Mouse (Mus musculus): ENCODE measurements at regions not wholly inside any gene's neighbourhood (a gene's known extent, or its start where the extent isn't known, plus 50 kb on each side); places are given as distances from the start of the nearest gene placed in this dataset.

- peaks cover 5% of the 10 kb centered on the region for H3K4me1 ChIP-seq (ENCODE audit: control insufficient read depth, insufficient read depth, low read length)
- ATAC-seq: no peak
- H3K4me3 ChIP-seq (ENCODE audit: low read depth, low read length): no peak overlapping the region
- H3K9ac ChIP-seq (ENCODE audit: low read depth, low read length): no peak overlapping the region
- H3K27me3 ChIP-seq (ENCODE audit: control insufficient read depth, insufficient read depth, low read depth, low read length): no peaks in the 10 kb centered on the region
- no peak overlapping the region for H3K4me2 ChIP-seq (ENCODE audit: low read length)
- 91% methylated on average over 1 of the region's 1 CpGs for WGBS
- no peaks in the 10 kb centered on the region for H3K36me3 ChIP-seq (ENCODE audit: control insufficient read depth, insufficient read depth, low read length)
- no peaks in the 10 kb centered on the region for H3K9me3 ChIP-seq (replicated peaks; ENCODE audit: control insufficient read depth, low read length, poor library complexity, severe bottlenecking)
- no peak overlapping the region for H3K27ac ChIP-seq (ENCODE audit: low read length)
These were observed 170.5 kb upstream of the Mkln1 start for GRCm38 (mm10) chr6:31228061-31228460.

GRCm38 (mm10) chr6:31231821-31232220, 166.7 kb upstream of the Mkln1 start:
- H3K4me3 ChIP-seq (ENCODE audit: low read depth, low read length): no peak overlapping the region
- H3K9me3 ChIP-seq (replicated peaks; ENCODE audit: control insufficient read depth, low read length, poor library complexity, severe bottlenecking): no peaks in the 10 kb centered on the region
- H3K36me3 ChIP-seq (ENCODE audit: control insufficient read depth, insufficient read depth, low read length): no peaks in the 10 kb centered on the region
- H3K4me2 ChIP-seq (ENCODE audit: low read length): no peak overlapping the region
- no peak overlapping the region for H3K27ac ChIP-seq (ENCODE audit: low read length)
- no peak overlapping the region for H3K9ac ChIP-seq (ENCODE audit: low read depth, low read length)
- WGBS: 85% methylated on average over 4 of the region's 4 CpGs
- no peak for ATAC-seq
- H3K4me1 ChIP-seq (ENCODE audit: control insufficient read depth, insufficient read depth, low read length): peaks cover 13% of the 10 kb centered on the region
- no peaks in the 10 kb centered on the region for H3K27me3 ChIP-seq (ENCODE audit: control insufficient read depth, insufficient read depth, low read depth, low read length)

- Histone ChIP-seq H3K4me1 (ENCODE audit: control insufficient read depth, insufficient read depth, low read length) (peaks cover 13% of the 10 kb centered on the region), H3K9me3 (replicated peaks; ENCODE audit: control insufficient read depth, low read length, poor library complexity, severe bottlenecking) (no peaks in the 10 kb centered on the region), H3K4me3 (ENCODE audit: low read depth, low read length) (no peak overlapping the region), H3K9ac (ENCODE audit: low read depth, low read length) (peak overlapping the region; percentile 30; the same call in 1 of the 2 replicates), H3K36me3 (ENCODE audit: control insufficient read depth, insufficient read depth, low read length) (no peaks in the 10 kb centered on the region), H3K27ac (ENCODE audit: low read length) (peak overlapping the region; percentile 75), H3K27me3 (ENCODE audit: control insufficient read depth, insufficient read depth, low read depth, low read length) (no peaks in the 10 kb centered on the region), H3K4me2 (ENCODE audit: low read length) (peak overlapping the region; percentile 34; the same call in 1 of the 2 replicates)
- ATAC-seq: peak; percentile 90
- WGBS: 17% methylated on average over 18 of the region's 18 CpGs
These were observed 165.1 kb upstream of the Mkln1 start for GRCm38 (mm10) chr6:31233252-31233993.

- Histone ChIP-seq H3K27ac (ENCODE audit: low read length) (no peak overlapping the region), H3K4me2 (ENCODE audit: low read length) (no peak overlapping the region), H3K9ac (ENCODE audit: low read depth, low read length) (no peak overlapping the region), H3K4me3 (ENCODE audit: low read depth, low read length) (no peak overlapping the region), H3K27me3 (ENCODE audit: control insufficient read depth, insufficient read depth, low read depth, low read length) (no peaks in the 10 kb centered on the region), H3K4me1 (ENCODE audit: control insufficient read depth, insufficient read depth, low read length) (no peaks in the 10 kb centered on the region), H3K36me3 (ENCODE audit: control insufficient read depth, insufficient read depth, low read length) (no peaks in the 10 kb centered on the region), H3K9me3 (replicated peaks; ENCODE audit: control insufficient read depth, low read length, poor library complexity, severe bottlenecking) (no peaks in the 10 kb centered on the region)
- WGBS: 20% methylated on average over 9 of the region's 9 CpGs
- ATAC-seq: no peak
These were observed 158.5 kb upstream of the Mkln1 start for GRCm38 (mm10) chr6:31240051-31240450.

- no peaks in the 10 kb centered on the region for H3K27me3 ChIP-seq (ENCODE audit: control insufficient read depth, insufficient read depth, low read depth, low read length)
- H3K27ac ChIP-seq (ENCODE audit: low read length): no peak overlapping the region
- H3K4me2 ChIP-seq (ENCODE audit: low read length): no peak overlapping the region
- no peak for ATAC-seq
- no peak overlapping the region for H3K4me3 ChIP-seq (ENCODE audit: low read depth, low read length)
- no peaks in the 10 kb centered on the region; the same call in 1 of the 2 replicates for H3K4me1 ChIP-seq (ENCODE audit: control insufficient read depth, insufficient read depth, low read length)
- H3K9me3 ChIP-seq (replicated peaks; ENCODE audit: control insufficient read depth, low read length, poor library complexity, severe bottlenecking): no peaks in the 10 kb centered on the region
- no peaks in the 10 kb centered on the region for H3K36me3 ChIP-seq (ENCODE audit: control insufficient read depth, insufficient read depth, low read length)
- 58% methylated on average over 2 of the region's 2 CpGs for WGBS
- H3K9ac ChIP-seq (ENCODE audit: low read depth, low read length): no peak overlapping the region
These were observed 148.0 kb upstream of the Mkln1 start for GRCm38 (mm10) chr6:31250526-31250925.

GRCm38 (mm10) chr6:31253251-31253935, 145.1 kb upstream of the Mkln1 start:
- Histone ChIP-seq H3K4me2 (ENCODE audit: low read length) (peak overlapping the region; percentile 33), H3K27me3 (ENCODE audit: control insufficient read depth, insufficient read depth, low read depth, low read length) (no peaks in the 10 kb centered on the region)
- 26% methylated on average over 15 of the region's 15 CpGs for WGBS

GRCm38 (mm10) chr6:31260645-31261345, 137.7 kb upstream of the Mkln1 start:
- WGBS: 81% methylated on average over 10 of the region's 10 CpGs
- ATAC-seq: no peak
- no peaks in the 10 kb centered on the region for H3K27me3 ChIP-seq (ENCODE audit: control insufficient read depth, insufficient read depth, low read depth, low read length)

More at GRCm38 (mm10) chr6:31253251-31253935, 145.1 kb upstream of the Mkln1 start:
- no peak overlapping the region for H3K27ac ChIP-seq (ENCODE audit: low read length)
- no peaks in the 10 kb centered on the region; the same call in 1 of the 2 replicates for H3K4me1 ChIP-seq (ENCODE audit: control insufficient read depth, insufficient read depth, low read length)
- ATAC-seq: no peak
- no peaks in the 10 kb centered on the region for H3K36me3 ChIP-seq (ENCODE audit: control insufficient read depth, insufficient read depth, low read length)
- peak overlapping the region; percentile 5; the same call in 1 of the 2 replicates for H3K4me3 ChIP-seq (ENCODE audit: low read depth, low read length)
- H3K9me3 ChIP-seq (replicated peaks; ENCODE audit: control insufficient read depth, low read length, poor library complexity, severe bottlenecking): no peaks in the 10 kb centered on the region
- 0 out of 2 replicates have a peak overlapping the region, but pooled peaks have one; percentile 34 for H3K9ac ChIP-seq (ENCODE audit: low read depth, low read length)

GRCm38 (mm10) chr6:31261797-31262540, 136.6 kb upstream of the Mkln1 start:
- H3K4me1 ChIP-seq (ENCODE audit: control insufficient read depth, insufficient read depth, low read length): no peaks in the 10 kb centered on the region
- H3K9ac ChIP-seq (ENCODE audit: low read depth, low read length): no peak overlapping the region
- no peak for ATAC-seq
- H3K36me3 ChIP-seq (ENCODE audit: control insufficient read depth, insufficient read depth, low read length): no peaks in the 10 kb centered on the region
- H3K9me3 ChIP-seq (replicated peaks; ENCODE audit: control insufficient read depth, low read length, poor library complexity, severe bottlenecking): no peaks in the 10 kb centered on the region
- no peaks in the 10 kb centered on the region for H3K27me3 ChIP-seq (ENCODE audit: control insufficient read depth, insufficient read depth, low read depth, low read length)
- WGBS: 92% methylated on average over 15 of the region's 15 CpGs
- no peak overlapping the region for H3K4me2 ChIP-seq (ENCODE audit: low read length)
- no peak overlapping the region for H3K4me3 ChIP-seq (ENCODE audit: low read depth, low read length)
- H3K27ac ChIP-seq (ENCODE audit: low read length): no peak overlapping the region

More at GRCm38 (mm10) chr6:31260645-31261345, 137.7 kb upstream of the Mkln1 start:
- Histone ChIP-seq H3K27ac (ENCODE audit: low read length) (no peak overlapping the region), H3K9ac (ENCODE audit: low read depth, low read length) (no peak overlapping the region), H3K9me3 (replicated peaks; ENCODE audit: control insufficient read depth, low read length, poor library complexity, severe bottlenecking) (no peaks in the 10 kb centered on the region), H3K36me3 (ENCODE audit: control insufficient read depth, insufficient read depth, low read length) (no peaks in the 10 kb centered on the region), H3K4me3 (ENCODE audit: low read depth, low read length) (no peak overlapping the region), H3K4me2 (ENCODE audit: low read length) (no peak overlapping the region), H3K4me1 (ENCODE audit: control insufficient read depth, insufficient read depth, low read length) (no peaks in the 10 kb centered on the region)

All from midbrain, embryonic 16.5 days (tissue).